ENCODE assay signal across 8 mouse cellular contexts in genomic region chr11:69671726-69672124, GRCm38 (mm10). TPM values are rescaled to one million over a fixed set of nuclear protein-coding genes. Genes with fewer than 3 reads are reported as not detected.
DNase-seq lines count a peak whose midpoint lies in the region; ATAC-seq lines count a peak whose summit lies in the region.

No protein-coding gene starts in this region.

- DNase-seq in heart, adult 9 months (ENCODE audit: low spot score in 2 of 2), result no peak
- DNase-seq in R1 (ENCODE audit: low read depth, low spot score), result peak; percentile 61
- DNase-seq in midbrain, embryonic 11.5 days (ENCODE audit: low spot score, missing footprints), result no peak
- no peak for DNase-seq in urinary bladder, adult 2 months (ENCODE audit: low spot score)
- DNase-seq in left cerebral cortex, postnatal 4 days, result no peak
- DNase-seq in spleen, postnatal 10 days (ENCODE audit: low spot score in 2 of 2), result no peak

- 0% methylated on average over 42 of the region's 43 CpGs for WGBS in heart, embryonic 12.5 days
- WGBS in hindbrain, embryonic 13.5 days, result under 1% methylated on average over 43 of the region's 43 CpGs
- WGBS in midbrain, embryonic 11.5 days, result under 1% methylated on average over 43 of the region's 43 CpGs

- peak overlapping the region; percentile 100 for H3K4me2 ChIP-seq in heart, embryonic 12.5 days
- peak overlapping the region; percentile 99 for H3K4me2 ChIP-seq in hindbrain, embryonic 13.5 days
- peak overlapping the region; percentile 94 for H3K4me2 ChIP-seq in midbrain, embryonic 11.5 days

- no peaks in the 10 kb centered on the region for H3K9me3 ChIP-seq in heart, embryonic 12.5 days (replicated peaks)
- H3K9me3 ChIP-seq in hindbrain, embryonic 13.5 days, result no peaks in the 10 kb centered on the region
- H3K9me3 ChIP-seq in midbrain, embryonic 11.5 days (ENCODE audit: control insufficient read depth, low read length), result no peaks in the 10 kb centered on the region

- peaks cover 79% of the 10 kb centered on the region for H3K36me3 ChIP-seq in heart, embryonic 12.5 days
- peaks cover 73% of the 10 kb centered on the region for H3K36me3 ChIP-seq in hindbrain, embryonic 13.5 days
- H3K36me3 ChIP-seq in midbrain, embryonic 11.5 days (ENCODE audit: control insufficient read depth, insufficient read depth, low read length), result peaks cover 34% of the 10 kb centered on the region

- peak overlapping the region; percentile 98 for H3K27ac ChIP-seq in heart, embryonic 12.5 days (ENCODE audit: poor library complexity, severe bottlenecking)
- H3K27ac ChIP-seq in hindbrain, embryonic 13.5 days, result peak overlapping the region; percentile 98
- H3K27ac ChIP-seq in midbrain, embryonic 11.5 days (ENCODE audit: low read depth, low read length), result peak overlapping the region; percentile 91

- H3K9ac ChIP-seq in heart, embryonic 12.5 days, result peak overlapping the region; percentile 100
- H3K9ac ChIP-seq in hindbrain, embryonic 13.5 days, result peak overlapping the region; percentile 100
- peak overlapping the region; percentile 100 for H3K9ac ChIP-seq in midbrain, embryonic 11.5 days (ENCODE audit: low read length)

- intact Hi-C loops in left cerebral cortex, postnatal 4 days (cut with DNase I), result no loop called here

- H3K4me1 ChIP-seq in heart, embryonic 12.5 days (replicated peaks), result peaks cover 25% of the 10 kb centered on the region
- H3K4me1 ChIP-seq in hindbrain, embryonic 13.5 days (replicated peaks), result peaks cover 32% of the 10 kb centered on the region
- H3K4me1 ChIP-seq in midbrain, embryonic 11.5 days (ENCODE audit: control insufficient read depth, insufficient read depth, low read length), result peaks cover 21% of the 10 kb centered on the region

- H3K4me3 ChIP-seq in heart, embryonic 12.5 days, result peak overlapping the region; percentile 98
- H3K4me3 ChIP-seq in hindbrain, embryonic 13.5 days, result peak overlapping the region; percentile 100
- peak overlapping the region; percentile 100 for H3K4me3 ChIP-seq in midbrain, embryonic 11.5 days (ENCODE audit: low read depth, low read length)

- no peaks in the 10 kb centered on the region for H3K27me3 ChIP-seq in heart, embryonic 12.5 days (replicated peaks)
- H3K27me3 ChIP-seq in hindbrain, embryonic 13.5 days, result no peaks in the 10 kb centered on the region
- no peaks in the 10 kb centered on the region for H3K27me3 ChIP-seq in midbrain, embryonic 11.5 days (ENCODE audit: control insufficient read depth, insufficient read depth, low read length)

- ATAC-seq in heart, embryonic 12.5 days (ENCODE audit: insufficient number of reproducible peaks, low FRiP score), result no peak
- ATAC-seq in hindbrain, embryonic 13.5 days (ENCODE audit: low FRiP score), result peak; percentile 18
- peak; percentile 36 for ATAC-seq in midbrain, embryonic 11.5 days (ENCODE audit: low FRiP score)

RNA-seq across cellular contexts. Expression of gene Eif4a1, which starts 0.5 kb away (rescaled TPM):
- 404 and 420 TPM in 2 replicates for polyA plus RNA-seq in heart, embryonic 12.5 days (2016; fragmentation: Nextera tagmentation; extraction: Ambion mirVana)
- 528 and 537 TPM in 2 replicates for polyA plus RNA-seq in hindbrain, embryonic 13.5 days (2015; fragmentation: Nextera tagmentation; extraction: Ambion mirVana)
- 877 and 900 TPM in 2 replicates for polyA plus RNA-seq in midbrain, embryonic 11.5 days (2014; fragmentation: Nextera tagmentation; extraction: Ambion mirVana)
- polyA plus RNA-seq in urinary bladder, adult 2 months (2012; rRNA removed), result 461 and 554 TPM in 2 replicates
- total RNA-seq in left cerebral cortex, postnatal 4 days (2021), result 100 to 1,000 TPM; 661 to 680 TPM

RNA-seq across cellular contexts. Expression of gene Cd68, which starts 5.8 kb away (rescaled TPM):
- 4.3 and 5.2 TPM in 2 replicates for polyA plus RNA-seq in heart, embryonic 12.5 days (2016; fragmentation: Nextera tagmentation; extraction: Ambion mirVana)
- 9.0 and 9.8 TPM in 2 replicates for polyA plus RNA-seq in hindbrain, embryonic 13.5 days (2015; fragmentation: Nextera tagmentation; extraction: Ambion mirVana)
- 7.0 and 7.9 TPM in 2 replicates for polyA plus RNA-seq in midbrain, embryonic 11.5 days (2014; fragmentation: Nextera tagmentation; extraction: Ambion mirVana)
- polyA plus RNA-seq in urinary bladder, adult 2 months (2012; rRNA removed), result 20.5 and 24.9 TPM in 2 replicates
- total RNA-seq in left cerebral cortex, postnatal 4 days (2021), result 1 to 10 TPM; 7.1 to 8.5 TPM

RNA-seq across cellular contexts. Expression of gene Mpdu1, which starts 9.3 kb away (rescaled TPM):
- polyA plus RNA-seq in heart, embryonic 12.5 days (2016; fragmentation: Nextera tagmentation; extraction: Ambion mirVana), result 48.6 and 53.8 TPM in 2 replicates
- 95.0 and 104 TPM in 2 replicates for polyA plus RNA-seq in hindbrain, embryonic 13.5 days (2015; fragmentation: Nextera tagmentation; extraction: Ambion mirVana)
- polyA plus RNA-seq in midbrain, embryonic 11.5 days (2014; fragmentation: Nextera tagmentation; extraction: Ambion mirVana), result 31.2 and 34.5 TPM in 2 replicates
- polyA plus RNA-seq in urinary bladder, adult 2 months (2012; rRNA removed), result 62.0 and 86.7 TPM in 2 replicates
- total RNA-seq in left cerebral cortex, postnatal 4 days (2021), result 10 to 100 TPM; 83.6 to 85.3 TPM

RNA-seq across cellular contexts. Expression of gene Senp3, which starts 10.2 kb away (rescaled TPM):
- 74.3 and 83.0 TPM in 2 replicates for polyA plus RNA-seq in heart, embryonic 12.5 days (2016; fragmentation: Nextera tagmentation; extraction: Ambion mirVana)
- 94.7 and 95.9 TPM in 2 replicates for polyA plus RNA-seq in hindbrain, embryonic 13.5 days (2015; fragmentation: Nextera tagmentation; extraction: Ambion mirVana)
- polyA plus RNA-seq in midbrain, embryonic 11.5 days (2014; fragmentation: Nextera tagmentation; extraction: Ambion mirVana), result 80.6 and 90.8 TPM in 2 replicates
- polyA plus RNA-seq in urinary bladder, adult 2 months (2012; rRNA removed), result 83.4 and 108 TPM in 2 replicates
- total RNA-seq in left cerebral cortex, postnatal 4 days (2021), result 100 to 1,000 TPM; 117 to 129 TPM

RNA-seq across cellular contexts. Expression of gene Tnfsf13, which starts 13.9 kb away (rescaled TPM):
- polyA plus RNA-seq in heart, embryonic 12.5 days (2016; fragmentation: Nextera tagmentation; extraction: Ambion mirVana), result 0.28 and 0.47 TPM in 2 replicates
- 0.36 and 0.53 TPM in 2 replicates for polyA plus RNA-seq in hindbrain, embryonic 13.5 days (2015; fragmentation: Nextera tagmentation; extraction: Ambion mirVana)
- polyA plus RNA-seq in midbrain, embryonic 11.5 days (2014; fragmentation: Nextera tagmentation; extraction: Ambion mirVana), result not detected in 2 replicates
- polyA plus RNA-seq in urinary bladder, adult 2 months (2012; rRNA removed), result 5.1 and 6.8 TPM in 2 replicates
- total RNA-seq in left cerebral cortex, postnatal 4 days (2021), result 1 to 10 TPM in 1 of 2 experiments, under 1 TPM in 1; 0.93 to 1.3 TPM
